Mouse (Mus musculus) forebrain, postnatal 0 days (tissue): ENCODE data around the gene Grin2d. TPM values are rescaled to one million over a fixed set of nuclear protein-coding genes. Genes with fewer than 3 reads are reported as not detected.

Experiments
- ATAC-seq: fragments of 200-750 bp; cut with Nextera tagmentation; 2 replicates; pipeline ENCODE4 v1.8.0; 2017; ENCODE audit warnings: mild to moderate bottlenecking, moderate library complexity
- DNase-seq: peaks from one replicate; pipeline ENCODE4 v3.0.0-alpha.2; 2015
- H3K27ac ChIP-seq: fragments of 300-500 bp; sonication (generic); 2 replicates; pipeline ENCODE4 v1.5.1; 2014; ENCODE audit warnings: low read depth, mild to moderate bottlenecking, antibody characterized with exemption, low read length, moderate library complexity, mixed read lengths
- H3K27me3 ChIP-seq: fragments of 300-500 bp; sonication (generic); 2 replicates; pipeline ENCODE4 v1.6.1; 2014; ENCODE audit warnings: mild to moderate bottlenecking, low read length, mixed read lengths; ENCODE audit not compliant: insufficient read depth
- H3K36me3 ChIP-seq: fragments of 300-500 bp; sonication (generic); 2 replicates; pipeline ENCODE4 v1.6.1; 2014; ENCODE audit warnings: mild to moderate bottlenecking, moderate library complexity; ENCODE audit not compliant: insufficient read depth
- H3K4me1 ChIP-seq: fragments of 300-500 bp; sonication (generic); 2 replicates; pipeline ENCODE4 v1.6.1; 2014; ENCODE audit warnings: antibody characterized with exemption; ENCODE audit not compliant: insufficient read depth
- H3K4me2 ChIP-seq: fragments of 300-500 bp; sonication (generic); 2 replicates; pipeline ENCODE4 v1.6.1; 2014; ENCODE audit warnings: low read depth, mild to moderate bottlenecking, moderate library complexity
- H3K4me3 ChIP-seq: fragments of 300-500 bp; sonication (generic); 2 replicates; pipeline ENCODE4 v1.5.1; 2014; ENCODE audit warnings: low read depth, low read length, mixed read lengths
- H3K9ac ChIP-seq: fragments of 300-500 bp; sonication (generic); 2 replicates; pipeline ENCODE4 v1.6.1; 2014; ENCODE audit warnings: mild to moderate bottlenecking
- H3K9me3 ChIP-seq: fragments of 300-500 bp; sonication (generic); 2 replicates; pipeline ENCODE4 v1.6.1; 2016; ENCODE audit warnings: low read length
- CTCF ChIP-seq: sonication (generic); IDR thresholded peaks from 2 replicates; pipeline ENCODE4 v1.5.1; 2016; ENCODE audit warnings: antibody characterized with exemption, control low read depth, low read depth
- WGBS: fragments of 180-500 bp; shearing (Covaris S2); extraction: QIAGEN DNeasy Blood & Tissue Kit; methylation state at CpG from one replicate; pipeline ENCODE4 v1.1.7; 2014; 5-methylcytosine and 5-hydroxymethylcytosine counted together
- polyA plus RNA-seq: library from polyadenylated mRNA; unstranded; fragments of >200 nt; fragmentation: Nextera tagmentation; extraction: Ambion mirVana; gene quantifications from 2 replicates; pipeline ENCODE4 v1.2.1, GENCODE M21; 2015
- total RNA-seq: library from RNA; depleted of rRNA; stranded (reverse); fragments of >200 nt; gene quantifications from 2 replicates; pipeline ENCODE4 v1.2.3, GENCODE M21; 2014

Grin2d gene
- total and polyA plus RNA-seq, 2 experiments from 2014 or later = 3.4 to 12.9 TPM

DNA sequence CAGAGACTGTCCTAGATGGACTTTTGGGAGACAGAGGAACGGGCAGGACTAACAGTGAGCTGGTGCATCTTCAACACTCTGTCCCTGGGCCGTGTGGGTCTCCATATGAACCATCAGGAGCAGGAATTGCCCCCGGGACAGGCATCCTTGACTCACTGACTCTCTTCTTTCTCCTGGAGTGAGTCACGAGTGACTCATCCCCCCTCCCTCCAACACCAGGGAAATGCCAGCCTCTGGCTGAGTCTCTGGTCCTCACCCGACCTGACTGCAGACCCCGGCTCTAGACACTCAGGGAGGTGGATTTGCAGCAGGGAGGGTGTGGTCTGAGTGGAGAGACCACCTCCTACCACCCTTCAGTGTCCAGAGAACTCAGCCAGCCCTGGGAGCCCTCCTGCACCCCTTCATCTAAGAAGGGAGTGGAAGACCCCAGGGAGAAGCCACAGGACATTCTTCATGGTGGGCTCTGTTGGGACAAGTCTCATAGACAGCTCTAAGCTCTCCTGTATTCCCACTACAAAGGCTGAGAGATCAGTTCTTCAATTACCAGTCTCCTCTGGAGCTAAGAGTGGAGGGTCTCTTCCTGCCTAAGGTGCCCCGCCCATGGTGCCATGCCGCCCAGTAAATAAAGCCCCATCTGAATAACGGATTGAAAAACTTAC is 42.5 kb upstream of the Grin2d start:
- ATAC-seq (no peak), DNase-seq (no peak)
- Histone ChIP-seq H3K27ac (no peak overlapping the region), H3K36me3 (no peaks in the 10 kb centered on the region), H3K4me2 (no peak overlapping the region), H3K9me3 (no peaks in the 10 kb centered on the region), H3K4me3 (no peak overlapping the region), H3K9ac (no peak overlapping the region), H3K27me3 (no peaks in the 10 kb centered on the region), H3K4me1 (peaks cover 19% of the 10 kb centered on the region)
- WGBS = 58% methylated on average over 9 of the region's 9 CpGs
- TF ChIP-seq CTCF = no peak

DNA sequence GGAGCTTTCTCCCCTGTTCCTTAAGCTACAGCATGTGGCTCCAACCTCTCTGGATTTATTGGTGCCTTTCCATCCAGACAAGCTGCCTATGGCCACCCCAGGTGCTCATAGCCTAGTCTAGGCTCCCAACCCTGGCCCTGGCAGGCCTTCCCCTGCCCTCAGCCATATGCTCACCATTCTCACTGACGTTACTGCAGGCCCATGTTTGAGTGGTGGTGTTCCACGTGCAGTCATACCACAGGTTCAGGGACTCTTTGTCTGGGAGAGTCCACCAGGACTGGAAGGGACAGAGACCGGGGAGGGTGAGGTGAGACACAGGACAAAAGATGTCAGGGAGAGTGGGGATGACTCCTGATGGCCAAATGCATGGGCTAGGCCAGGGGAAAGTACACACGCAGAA is 41.6 kb upstream of the Grin2d start:
- peaks cover 19% of the 10 kb centered on the region for H3K4me1 ChIP-seq
- no peaks in the 10 kb centered on the region; the same call in 1 of the 2 replicates for H3K36me3 ChIP-seq
- no peak overlapping the region for H3K4me2 ChIP-seq
- ATAC-seq (no peak), DNase-seq (no peak)
- no peak overlapping the region for H3K4me3 ChIP-seq
- H3K9ac ChIP-seq = no peak overlapping the region
- no peak for TF ChIP-seq CTCF
- H3K27me3 ChIP-seq = no peaks in the 10 kb centered on the region
- H3K9me3 ChIP-seq = no peaks in the 10 kb centered on the region
- WGBS = 79% methylated on average over 4 of the region's 4 CpGs
- H3K27ac ChIP-seq = no peak overlapping the region

DNA sequence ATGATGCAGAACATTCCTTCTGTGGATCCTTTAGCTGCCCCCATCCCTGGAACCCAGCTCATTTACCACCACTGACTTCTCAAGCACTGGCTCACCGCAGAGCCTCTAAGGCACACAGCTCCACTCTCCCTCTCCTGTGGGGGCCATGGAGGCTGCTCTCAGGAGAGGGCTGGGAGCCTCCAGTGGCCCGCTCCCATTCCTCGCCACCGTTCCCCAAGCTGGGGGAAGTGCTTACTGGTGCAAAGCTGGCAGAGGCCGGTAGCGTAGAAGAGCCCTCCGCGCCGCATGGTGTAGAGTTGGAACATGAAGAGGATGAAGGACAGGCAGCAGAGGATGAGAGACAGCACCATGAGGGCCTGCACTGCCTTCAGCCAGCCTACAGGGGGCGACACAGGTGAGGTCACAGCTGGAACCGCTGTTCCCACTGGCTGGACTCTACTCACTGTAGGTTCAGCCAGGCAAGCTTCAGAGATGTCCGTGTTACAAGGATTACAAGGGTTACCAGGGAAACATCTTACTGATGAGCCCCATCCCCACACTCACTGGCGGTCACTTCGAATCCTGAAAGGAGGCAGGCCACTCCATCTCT is 41.0 kb upstream of the Grin2d start:
- 64% methylated on average over 14 of the region's 14 CpGs for WGBS
- no peaks in the 10 kb centered on the region; the same call in 1 of the 2 replicates for H3K36me3 ChIP-seq
- no peak overlapping the region for H3K4me2 ChIP-seq
- H3K27me3 ChIP-seq = no peaks in the 10 kb centered on the region
- ATAC-seq (no peak), DNase-seq (no peak)
- no peak overlapping the region for H3K27ac ChIP-seq
- no peak overlapping the region for H3K4me3 ChIP-seq
- no peaks in the 10 kb centered on the region for H3K9me3 ChIP-seq
- no peak overlapping the region for H3K9ac ChIP-seq
- peaks cover 19% of the 10 kb centered on the region for H3K4me1 ChIP-seq
- TF ChIP-seq CTCF = peak; percentile 51

DNA sequence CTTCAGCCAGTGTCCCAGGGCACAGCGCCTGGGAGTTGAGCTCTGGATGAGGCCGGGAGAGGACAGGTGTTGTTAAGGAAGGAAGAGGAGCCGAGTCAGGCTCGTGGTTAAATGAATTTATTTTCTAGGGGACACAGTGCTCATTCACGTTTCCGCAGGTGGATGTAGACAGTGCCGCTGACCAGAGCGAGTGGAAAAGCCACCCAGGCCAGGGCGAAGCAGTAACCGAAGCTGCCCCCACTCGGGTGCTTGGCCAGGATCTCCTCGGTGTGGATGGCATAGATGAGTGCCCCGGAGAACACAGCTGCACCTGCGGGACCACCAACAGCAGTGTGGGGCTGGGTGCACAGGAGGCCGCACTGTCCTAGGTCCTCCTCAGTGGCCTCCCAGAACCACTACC is 39.7 kb upstream of the Grin2d start:
- H3K4me1 ChIP-seq = peaks cover 19% of the 10 kb centered on the region
- peaks cover 6% of the 10 kb centered on the region; the same call in 1 of the 2 replicates for H3K36me3 ChIP-seq
- H3K9me3 ChIP-seq = no peaks in the 10 kb centered on the region
- DNase-seq = no peak
- no peak overlapping the region for H3K4me3 ChIP-seq
- H3K27ac ChIP-seq = no peak overlapping the region
- no peaks in the 10 kb centered on the region for H3K27me3 ChIP-seq
- H3K4me2 ChIP-seq = no peak overlapping the region
- ATAC-seq = no peak
- WGBS = 87% methylated on average over 15 of the region's 15 CpGs
- no peak overlapping the region for H3K9ac ChIP-seq
- TF ChIP-seq CTCF = no peak

DNA sequence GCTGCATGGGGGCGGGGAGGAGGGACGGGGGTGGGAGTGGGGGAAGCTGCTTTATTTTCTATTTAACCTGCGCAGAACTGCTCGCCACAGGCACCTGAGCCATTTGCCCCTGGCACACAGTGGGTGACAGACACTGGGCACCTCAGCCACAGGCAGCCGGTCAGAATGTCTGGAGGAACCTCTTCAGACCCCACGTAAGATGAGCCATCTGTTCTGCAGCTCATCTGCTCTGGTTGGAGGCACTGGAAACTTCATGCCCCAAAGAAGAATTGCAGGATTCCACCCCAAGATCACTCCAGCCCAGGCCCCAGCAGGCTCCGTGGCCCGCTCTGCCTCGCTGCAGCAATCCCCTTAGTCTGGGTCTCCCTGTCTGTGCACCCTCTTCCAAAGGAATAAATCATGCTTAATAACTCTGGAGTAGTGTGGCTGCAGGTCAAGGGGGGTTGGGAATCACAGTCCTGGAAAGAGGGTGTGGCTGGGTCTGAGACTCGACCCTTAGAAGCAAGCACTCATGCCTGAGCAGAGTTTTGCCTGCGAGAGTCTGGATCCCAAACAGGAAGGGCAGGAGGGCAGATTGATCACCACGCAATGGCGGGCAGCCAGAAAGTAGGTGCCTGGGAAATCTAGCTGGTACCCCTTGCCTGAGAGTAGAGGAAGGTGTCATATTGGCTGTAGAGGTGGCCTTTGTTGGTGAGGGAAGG is 39.0 kb upstream of the Grin2d start:
- DNase-seq = no peak
- H3K4me1 ChIP-seq = peaks cover 14% of the 10 kb centered on the region
- peak overlapping the region; percentile 76 for H3K27ac ChIP-seq
- no peak for TF ChIP-seq CTCF
- peaks cover 6% of the 10 kb centered on the region; the same call in 1 of the 2 replicates for H3K36me3 ChIP-seq
- ATAC-seq = peak; percentile 10; the same call in 1 of the 2 replicates
- H3K9ac ChIP-seq = peak overlapping the region; percentile 14; the same call in 1 of the 2 replicates
- no peaks in the 10 kb centered on the region for H3K27me3 ChIP-seq
- WGBS = 34% methylated on average over 13 of the region's 13 CpGs
- peak overlapping the region; percentile 52 for H3K4me2 ChIP-seq
- no peaks in the 10 kb centered on the region for H3K9me3 ChIP-seq
- peak overlapping the region; percentile 9; the same call in 1 of the 2 replicates for H3K4me3 ChIP-seq

DNA sequence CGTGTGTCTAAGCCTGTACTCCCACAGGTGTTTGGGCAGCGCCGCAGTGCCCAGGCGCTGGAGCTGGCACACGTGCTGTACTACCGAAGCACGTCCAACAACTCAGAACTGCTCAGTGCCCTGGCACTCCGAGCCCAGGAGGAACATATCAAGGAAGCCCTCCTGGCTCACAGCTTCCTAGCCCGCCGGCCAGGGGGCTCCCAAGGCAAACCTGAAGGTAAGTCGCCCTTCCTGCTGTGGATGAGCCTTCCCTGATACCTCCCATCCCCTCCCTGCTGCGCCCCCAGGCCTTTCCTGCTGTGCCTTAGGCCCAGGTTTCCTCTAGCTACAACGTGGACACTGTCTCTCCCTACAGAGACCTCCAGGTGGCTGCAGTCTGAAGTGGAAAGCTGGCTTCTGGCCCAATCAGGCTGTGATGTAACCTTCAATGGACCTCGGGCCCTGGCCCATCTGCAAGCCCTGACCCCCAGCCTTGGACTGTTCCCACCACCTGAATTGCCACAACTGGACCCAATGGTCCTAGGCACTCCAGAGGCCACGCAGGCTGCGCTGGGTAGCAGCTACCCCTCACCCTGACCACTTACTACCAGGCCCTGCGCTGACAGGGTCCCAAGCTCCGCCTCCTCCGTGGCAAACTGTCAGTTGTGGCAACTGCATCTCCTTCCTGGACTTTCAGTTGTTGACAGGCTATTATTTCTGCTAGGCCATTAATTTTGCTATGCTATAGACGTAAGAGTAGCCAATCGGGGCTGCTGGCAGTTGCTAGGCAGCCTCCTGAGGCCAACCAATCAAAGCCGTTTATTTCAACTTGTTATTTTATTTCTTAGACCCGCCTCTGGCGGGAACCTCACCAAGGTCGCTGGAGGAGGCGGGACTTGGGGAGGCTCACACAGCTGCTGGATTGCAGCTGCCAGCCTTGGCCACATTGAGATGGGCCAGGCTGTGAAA is 38.2 kb upstream of the Grin2d start:
- Histone ChIP-seq H3K9ac (peak overlapping the region; percentile 43), H3K36me3 (peaks cover 6% of the 10 kb centered on the region; the same call in 1 of the 2 replicates), H3K9me3 (no peaks in the 10 kb centered on the region), H3K4me3 (peak overlapping the region; percentile 38), H3K4me1 (peaks cover 14% of the 10 kb centered on the region), H3K27ac (peak overlapping the region; percentile 76), H3K27me3 (no peaks in the 10 kb centered on the region), H3K4me2 (peak overlapping the region; percentile 52)
- ATAC-seq (peak; percentile 95), DNase-seq (peak; percentile 90)
- TF ChIP-seq CTCF = peak; percentile 28; the same call in 1 of the 2 replicates
- WGBS = 33% methylated on average over 26 of the region's 26 CpGs
